Mouse (Mus musculus): ENCODE measurements around the gene Cyp1b1. TPM values are rescaled to one million over a fixed set of nuclear protein-coding genes. Genes with fewer than 3 reads are reported as not detected.

The Cyp1b1 gene
- total and polyA plus RNA-seq, 3 experiments = not detected

- TF ChIP-seq E2F4 (IDR thresholded peaks at IDR 0.05; ENCODE audit: borderline replicate concordance, low read depth, low read length) (no peak), MAX (IDR thresholded peaks at IDR 0.05; ENCODE audit: low read length) (no peak), EP300 (IDR thresholded peaks at IDR 0.05; ENCODE audit: low read depth in 1 of 2, low read length in 2 of 2) (no peak), TCF12 (IDR thresholded peaks at IDR 0.05; ENCODE audit: low read depth, low read length) (no peak), CTCF (IDR thresholded peaks at IDR 0.05 in 2 of 3, conservative IDR thresholded peaks at IDR 0.05 in 1 of 3; ENCODE audit: control insufficient read depth in 1 of 3, insufficient read depth in 1 of 3, low read depth in 2 of 3, low read length in 3 of 3, poor library complexity in 1 of 3, severe bottlenecking in 1 of 3) (no peak), ZC3H11A (IDR thresholded peaks at IDR 0.05; ENCODE audit: low read depth, low read length) (no peak)
- H3K27me3 ChIP-seq (ENCODE audit: control insufficient read depth in 1 of 2, insufficient read depth in 2 of 2, low read length in 2 of 2) = peaks cover 0 to 3% of the 10 kb centered on the region in 2 experiments; a peak in 2 of 4 replicates
These were observed 13.3 kb upstream of the Cyp1b1 start for GRCm38 (mm10) chr17:79728053-79728584.

DNA sequence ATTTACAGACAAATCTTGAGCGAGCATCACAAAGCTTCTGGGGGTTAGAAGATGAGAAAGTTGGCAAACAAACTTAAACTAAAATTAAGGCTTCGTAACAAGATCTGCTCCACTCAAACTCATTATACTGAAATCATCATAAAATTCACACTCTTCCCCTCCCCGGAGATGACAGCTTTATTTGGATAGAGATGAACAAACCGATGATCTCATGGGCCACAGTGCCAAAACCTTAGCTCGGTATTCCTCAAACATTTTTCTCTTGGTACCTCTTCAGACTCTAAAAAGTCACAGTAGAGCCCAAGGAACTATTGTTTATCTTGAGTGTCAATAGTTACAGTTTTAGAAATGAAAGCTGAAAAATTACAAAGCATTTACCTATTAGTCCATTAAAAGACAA, 11.8 kb upstream of the Cyp1b1 start:
- H3K27me3 ChIP-seq (ENCODE audit: control insufficient read depth in 1 of 2, insufficient read depth in 2 of 2, low read length in 2 of 2) = peaks cover 0 to 3% of the 10 kb centered on the region in 2 experiments; a peak in 2 of 4 replicates
- no peak overlapping the region for H3K4me3 ChIP-seq (ENCODE audit: control insufficient read depth in 1 of 2, insufficient read depth in 1 of 2, low read depth in 2 of 2, low read length in 2 of 2)
- no peaks in the 10 kb centered on the region for H3K9me3 ChIP-seq (replicated peaks; ENCODE audit: insufficient read depth, low read length)
- H3K4me1 ChIP-seq (ENCODE audit: control insufficient read depth in 1 of 2, insufficient read depth in 2 of 2, low read length in 2 of 2) = no peaks in the 10 kb centered on the region
- DNase-seq (ENCODE audit: low read depth, low spot score) = no peak
- no peaks in the 10 kb centered on the region for H3K36me3 ChIP-seq (ENCODE audit: control insufficient read depth in 1 of 2, insufficient read depth in 2 of 2, low read length in 2 of 2)
- TF ChIP-seq TCF12 (IDR thresholded peaks at IDR 0.05; ENCODE audit: low read depth, low read length) = no peak
- TF ChIP-seq ZKSCAN1 (IDR thresholded peaks at IDR 0.05; ENCODE audit: low read depth, low read length) = no peak
- no peak for TF ChIP-seq E2F4 (IDR thresholded peaks at IDR 0.05; ENCODE audit: borderline replicate concordance, low read depth, low read length)
- no peak for TF ChIP-seq POLR2AphosphoS5 (IDR thresholded peaks at IDR 0.05; ENCODE audit: borderline replicate concordance, low read depth, low read length)
- no peak for TF ChIP-seq ZNF384 (IDR thresholded peaks at IDR 0.05; ENCODE audit: low read depth, low read length)
- no peak for TF ChIP-seq RAD21 (IDR thresholded peaks at IDR 0.05; ENCODE audit: low read depth, low read length)
- no peak overlapping the region for H3K9ac ChIP-seq (ENCODE audit: control insufficient read depth, low read depth, low read length, poor library complexity, severe bottlenecking)
- H3K27ac ChIP-seq (ENCODE audit: control insufficient read depth, low read depth, low read length) = no peak overlapping the region
- no peaks in the 10 kb centered on the region for H3K79me2 ChIP-seq (ENCODE audit: control insufficient read depth, insufficient read depth, low read length, poor library complexity)

More at GRCm38 (mm10) chr17:79728053-79728584, 13.3 kb upstream of the Cyp1b1 start:
- Histone ChIP-seq H3K79me2 (ENCODE audit: control insufficient read depth, insufficient read depth, low read length, poor library complexity) (no peaks in the 10 kb centered on the region), H3K4me3 (ENCODE audit: control insufficient read depth in 1 of 2, insufficient read depth in 1 of 2, low read depth in 2 of 2, low read length in 2 of 2) (no peak overlapping the region), H3K9ac (ENCODE audit: control insufficient read depth, low read depth, low read length, poor library complexity, severe bottlenecking) (no peak overlapping the region), H3K9me3 (replicated peaks; ENCODE audit: insufficient read depth, low read length) (no peaks in the 10 kb centered on the region), H3K4me1 (ENCODE audit: control insufficient read depth in 1 of 2, insufficient read depth in 2 of 2, low read length in 2 of 2) (no peaks in the 10 kb centered on the region), H3K36me3 (ENCODE audit: control insufficient read depth in 1 of 2, insufficient read depth in 2 of 2, low read length in 2 of 2) (no peaks in the 10 kb centered on the region), H3K27ac (ENCODE audit: control insufficient read depth, low read depth, low read length) (no peak overlapping the region)
- DNase-seq (ENCODE audit: low read depth, low spot score) = no peak

GRCm38 (mm10) chr17:79720681-79721080, 5.8 kb upstream of the Cyp1b1 start:
- H3K27ac ChIP-seq (ENCODE audit: control insufficient read depth, low read depth, low read length) = no peak overlapping the region
- no peak for TF ChIP-seq JUND (IDR thresholded peaks at IDR 0.05; ENCODE audit: low read depth, low read length)
- no peak for TF ChIP-seq SIN3A (IDR thresholded peaks at IDR 0.05; ENCODE audit: low read length)
- no peak for TF ChIP-seq TCF12 (IDR thresholded peaks at IDR 0.05; ENCODE audit: low read depth, low read length)
- TF ChIP-seq MXI1 (IDR thresholded peaks at IDR 0.05; ENCODE audit: low read depth, low read length) = no peak
- TF ChIP-seq HCFC1 (IDR thresholded peaks at IDR 0.05; ENCODE audit: low read depth, low read length) = no peak
- TF ChIP-seq ZKSCAN1 (IDR thresholded peaks at IDR 0.05; ENCODE audit: low read depth, low read length) = no peak
- TF ChIP-seq MAFK (IDR thresholded peaks at IDR 0.05; ENCODE audit: borderline replicate concordance, low read depth, low read length) = no peak
- TF ChIP-seq TAL1 (IDR thresholded peaks at IDR 0.05; ENCODE audit: low read length) = no peak
- no peaks in the 10 kb centered on the region; a peak in 1 of 4 replicates for H3K4me1 ChIP-seq (ENCODE audit: control insufficient read depth in 1 of 2, insufficient read depth in 2 of 2, low read length in 2 of 2)
- H3K4me3 ChIP-seq (ENCODE audit: control insufficient read depth in 1 of 2, insufficient read depth in 1 of 2, low read depth in 2 of 2, low read length in 2 of 2) = no peak overlapping the region
- no peak for DNase-seq (ENCODE audit: low read depth, low spot score)
- no peaks in the 10 kb centered on the region for H3K36me3 ChIP-seq (ENCODE audit: control insufficient read depth in 1 of 2, insufficient read depth in 2 of 2, low read length in 2 of 2)
- H3K9me3 ChIP-seq (replicated peaks; ENCODE audit: insufficient read depth, low read length) = no peaks in the 10 kb centered on the region
- peaks cover 0 to 2% of the 10 kb centered on the region in 2 experiments; a peak in 1 of 4 replicates for H3K27me3 ChIP-seq (ENCODE audit: control insufficient read depth in 1 of 2, insufficient read depth in 2 of 2, low read length in 2 of 2)
- H3K9ac ChIP-seq (ENCODE audit: control insufficient read depth, low read depth, low read length, poor library complexity, severe bottlenecking) = no peak overlapping the region
- H3K79me2 ChIP-seq (ENCODE audit: control insufficient read depth, insufficient read depth, low read length, poor library complexity) = no peaks in the 10 kb centered on the region
